Mouse (Mus musculus) adrenal gland, adult 8-10 months (tissue): ENCODE results near the gene 1110012L19Rik. TPM values are rescaled to one million over a fixed set of nuclear protein-coding genes. Genes with fewer than 3 reads are reported as not detected.
"Not testable (repeated sequence)": the region's sequence is repeated elsewhere in the genome, so short reads cannot be mapped to it uniquely, and the experiment has no call there.

Experiments
- DNase-seq: peaks from one replicate; pipeline ENCODE4 v3.0.0; 2022
- total RNA-seq, 4 experiments: library from RNA; stranded (reverse); gene quantifications; 2 replicates each; pipeline ENCODE4 v1.2.4; 2022

Gene 1110012L19Rik
- total RNA-seq: 10 to 100 TPM; 16.0 to 21.0 (median 19.9) TPM

- DNase-seq: peak; percentile 72
These were observed at the start of gene 1110012L19Rik for GRCm38 (mm10) chrX:70385276-70385961. 1110012L19Rik (plus strand) TSS chrX:70385877.

GRCm38 (mm10) chrX:70362985-70363384 is 22.7 kb upstream of the 1110012L19Rik start:
- DNase-seq: no peak

- DNase-seq: no peak
These were observed 22.2 kb upstream of the 1110012L19Rik start for GRCm38 (mm10) chrX:70363446-70363845.

GRCm38 (mm10) chrX:70364202-70364601 is 21.5 kb upstream of the 1110012L19Rik start:
- no peak for DNase-seq

GRCm38 (mm10) chrX:70364661-70365613 is 20.7 kb upstream of the 1110012L19Rik start, which contains the start of gene Ids:
Ids (minus strand) TSS chrX:70365084.
- peak; percentile 81 for DNase-seq

DNA sequence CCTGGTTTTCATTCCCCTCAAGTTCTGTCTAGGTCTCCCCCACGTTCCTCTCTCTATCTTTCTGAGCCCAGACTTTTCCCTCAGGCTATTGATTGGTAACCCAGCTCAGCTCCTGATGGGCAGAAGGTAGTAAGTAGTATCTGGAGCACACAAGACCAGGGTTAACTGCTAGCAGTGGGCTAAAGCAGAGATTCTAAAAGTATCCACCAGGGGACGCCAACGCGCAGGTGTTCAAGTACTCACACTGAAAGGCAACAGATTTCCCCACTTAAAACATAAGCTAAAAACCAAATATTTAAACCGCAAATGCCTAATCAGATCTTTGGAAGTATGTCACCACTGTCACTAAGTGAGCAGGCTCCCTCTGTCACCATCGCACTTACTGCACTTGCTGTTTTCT is 15.9 kb upstream of the 1110012L19Rik start:
- DNase-seq: not testable (repeated sequence)

DNA sequence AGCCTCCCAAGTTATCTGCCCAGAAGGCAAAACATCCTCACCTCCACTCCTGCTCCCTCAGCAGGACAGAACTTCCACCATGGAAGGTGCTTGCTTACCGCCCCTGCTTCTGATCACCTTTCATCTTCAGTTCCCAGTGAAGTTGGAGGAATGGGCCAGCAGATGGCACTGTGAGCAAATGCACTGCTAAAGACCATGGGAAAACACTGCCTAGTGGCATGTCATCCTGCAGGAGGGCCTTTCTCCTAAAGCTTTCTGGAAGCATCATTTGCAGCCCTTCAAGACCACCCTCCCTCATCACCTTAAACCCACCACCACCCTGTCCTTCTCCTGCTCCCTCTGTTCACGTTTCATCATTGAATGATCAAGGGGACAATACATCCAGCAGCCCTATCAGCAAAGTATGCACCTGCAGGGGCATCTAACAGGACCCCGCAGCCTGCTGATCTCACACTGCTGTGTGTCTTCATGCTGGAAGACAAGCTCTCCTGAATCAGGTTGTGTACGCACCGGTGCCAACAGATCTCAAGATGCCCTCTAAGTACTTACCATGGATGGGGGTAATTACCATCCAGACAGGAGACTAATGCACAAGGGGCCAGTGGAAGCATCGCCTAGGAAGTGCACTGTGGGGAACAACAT is 11.1 kb upstream of the 1110012L19Rik start:
- DNase-seq: not testable (repeated sequence)

GRCm38 (mm10) chrX:70384917-70385275 is 781 bp upstream of the 1110012L19Rik start:
- no peak for DNase-seq

GRCm38 (mm10) chrX:70385962-70386351 is 280 bp downstream of the 1110012L19Rik start:
- DNase-seq: peak; percentile 9

DNA sequence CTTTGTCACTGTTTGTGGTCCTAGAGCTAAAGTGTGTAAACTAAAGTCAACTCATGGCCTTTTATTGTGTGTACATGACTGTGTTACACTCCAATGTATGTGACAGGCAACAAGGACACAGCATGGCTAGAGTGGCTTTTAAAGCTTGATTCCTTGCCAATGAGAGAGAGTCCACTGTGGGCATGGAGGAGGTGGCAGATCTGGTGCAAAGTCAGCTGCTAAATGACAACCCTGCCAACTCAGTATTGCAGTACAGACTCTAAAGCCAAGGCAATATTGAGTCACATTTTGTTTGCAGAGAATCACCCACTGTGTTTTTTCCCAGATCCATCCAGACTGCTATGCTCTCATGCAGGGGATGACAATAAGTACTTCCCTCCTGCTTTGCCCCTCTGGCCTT is 7.0 kb downstream of the 1110012L19Rik start:
- not testable (repeated sequence) for DNase-seq

GRCm38 (mm10) chrX:70425473-70425872 is 39.8 kb downstream of the 1110012L19Rik start:
- not testable (repeated sequence) for DNase-seq

Other genes with a start within 250 kb of the 1110012L19Rik start
- 10 to 100 TPM; 35.0 to 57.8 (median 49.0) TPM for gene Ids, start 20.8 kb upstream of the 1110012L19Rik start, total RNA-seq
- gene Tmem185a, start 91.3 kb downstream of the 1110012L19Rik start, total RNA-seq: 100 to 1,000 TPM in 1 of 4 experiments, 10 to 100 TPM in 3; 49.8 to 114 (median 69.4) TPM